Mouse (Mus musculus): Measurements from ENCODE around the gene Iqcf4. TPM values are rescaled to one million over a fixed set of nuclear protein-coding genes. Genes with fewer than 3 reads are reported as not detected.

Iqcf4 gene
- polyA plus RNA-seq, 1 experiment: not detected

DNA sequence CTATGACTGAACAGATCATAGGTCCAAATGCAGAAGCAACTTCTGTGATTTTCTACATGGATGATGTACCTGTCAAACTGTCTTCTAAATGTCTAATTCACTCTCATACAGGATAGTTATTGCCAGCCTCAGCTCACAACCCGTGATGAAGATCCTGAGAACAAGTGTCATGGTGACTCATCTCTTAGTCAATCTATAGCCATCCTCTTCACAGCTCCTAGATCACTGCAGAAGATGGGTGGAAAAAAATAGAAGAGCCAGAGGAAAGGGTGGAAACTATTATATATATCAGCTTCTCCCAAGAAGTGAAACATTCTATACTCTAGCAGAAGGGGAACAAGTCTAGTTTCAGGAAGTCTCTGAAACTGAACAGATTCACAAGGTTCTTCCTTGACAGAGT is 11.8 kb upstream of the Iqcf4 start:
- H3K36me3 ChIP-seq (replicated peaks; ENCODE audit: low read length): no peaks in the 10 kb centered on the region
- H3K4me1 ChIP-seq: no peaks in the 10 kb centered on the region
- H3K4me3 ChIP-seq (replicated peaks): no peak overlapping the region
- peaks cover 48% of the 10 kb centered on the region for H3K27me3 ChIP-seq (replicated peaks)
- TF ChIP-seq FLI1 (IDR thresholded peaks at IDR 0.05; ENCODE audit: low read length) (no peak), GATA1 (IDR thresholded peaks at IDR 0.05; ENCODE audit: borderline replicate concordance, low read length) (no peak)
- H3K9me3 ChIP-seq: peaks cover 48% of the 10 kb centered on the region

DNA sequence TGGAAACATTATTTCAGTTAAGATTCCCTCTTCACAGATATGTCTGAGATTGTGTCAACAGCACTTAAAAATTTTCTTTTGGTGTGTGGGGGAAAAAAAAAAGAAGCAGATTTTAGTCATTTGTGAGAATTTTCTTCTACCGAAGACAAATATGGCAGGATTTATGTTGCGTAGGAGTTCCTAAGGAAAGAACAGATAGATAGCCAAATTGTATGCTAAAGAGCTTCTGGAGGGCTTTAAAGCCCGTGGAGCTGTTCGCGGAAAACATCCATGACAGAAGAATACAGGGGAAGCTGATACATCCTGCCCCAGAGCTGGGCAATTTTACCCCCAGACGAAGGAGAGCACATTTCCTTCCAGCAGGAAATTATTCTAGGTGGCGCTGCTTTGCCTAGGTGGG is 9.2 kb upstream of the Iqcf4 start:
- no peaks in the 10 kb centered on the region for H3K36me3 ChIP-seq (replicated peaks; ENCODE audit: low read length)
- H3K27me3 ChIP-seq (replicated peaks): peaks cover 69% of the 10 kb centered on the region
- peaks cover 54% of the 10 kb centered on the region for H3K9me3 ChIP-seq

GRCm38 (mm10) chr9:106576112-106576511 is 5.3 kb upstream of the Iqcf4 start:
- no peak overlapping the region for H3K4me3 ChIP-seq (replicated peaks)
- H3K27me3 ChIP-seq (replicated peaks): peaks cover 76% of the 10 kb centered on the region
- H3K9me3 ChIP-seq: peaks cover 47% of the 10 kb centered on the region
- H3K36me3 ChIP-seq (replicated peaks; ENCODE audit: low read length): no peaks in the 10 kb centered on the region
- peaks cover 14% of the 10 kb centered on the region for H3K4me1 ChIP-seq
- TF ChIP-seq FLI1 (IDR thresholded peaks at IDR 0.05; ENCODE audit: low read length) (no peak), GATA1 (IDR thresholded peaks at IDR 0.05; ENCODE audit: borderline replicate concordance, low read length) (no peak)

More for the DNA sequence above, 9.2 kb upstream of the Iqcf4 start:
- H3K4me1 ChIP-seq: no peaks in the 10 kb centered on the region
- TF ChIP-seq FLI1 (IDR thresholded peaks at IDR 0.05; ENCODE audit: low read length) (no peak), GATA1 (IDR thresholded peaks at IDR 0.05; ENCODE audit: borderline replicate concordance, low read length) (no peak)
- no peak overlapping the region for H3K4me3 ChIP-seq (replicated peaks)

DNA sequence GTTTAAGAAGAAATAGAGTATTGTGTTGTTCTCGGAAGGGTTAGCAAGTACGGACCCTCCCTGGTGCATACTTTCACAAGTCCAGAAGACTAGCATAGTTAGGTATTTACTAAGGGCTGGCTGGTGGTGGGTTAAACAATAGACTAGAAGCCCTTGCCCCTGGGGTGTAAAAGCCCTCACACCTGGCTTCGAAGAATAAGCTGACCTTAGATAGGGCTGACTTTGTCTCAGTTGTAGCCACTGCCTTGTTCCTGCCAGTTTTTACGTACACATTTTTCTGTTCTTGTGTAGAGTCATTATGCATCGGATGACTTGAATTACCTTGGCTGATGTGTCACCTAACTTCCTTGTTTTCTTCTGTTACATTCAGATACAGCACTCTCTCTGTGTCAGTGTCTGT is 2.6 kb upstream of the Iqcf4 start:
- TF ChIP-seq GATA1 (IDR thresholded peaks at IDR 0.05; ENCODE audit: borderline replicate concordance, low read length): no peak
- TF ChIP-seq FLI1 (IDR thresholded peaks at IDR 0.05; ENCODE audit: low read length): no peak
- H3K4me1 ChIP-seq: peaks cover 14% of the 10 kb centered on the region
- H3K36me3 ChIP-seq (replicated peaks; ENCODE audit: low read length): no peaks in the 10 kb centered on the region
- H3K4me3 ChIP-seq (replicated peaks): no peak overlapping the region
- H3K9me3 ChIP-seq: peaks cover 24% of the 10 kb centered on the region
- H3K27me3 ChIP-seq (replicated peaks): peaks cover 77% of the 10 kb centered on the region

- peaks cover 77% of the 10 kb centered on the region for H3K27me3 ChIP-seq (replicated peaks)
- TF ChIP-seq FLI1 (IDR thresholded peaks at IDR 0.05; ENCODE audit: low read length) (no peak), GATA1 (IDR thresholded peaks at IDR 0.05; ENCODE audit: borderline replicate concordance, low read length) (no peak)
- peaks cover 14% of the 10 kb centered on the region for H3K4me1 ChIP-seq
- H3K4me3 ChIP-seq (replicated peaks): no peak overlapping the region
- no peaks in the 10 kb centered on the region for H3K36me3 ChIP-seq (replicated peaks; ENCODE audit: low read length)
- H3K9me3 ChIP-seq: peaks cover 13% of the 10 kb centered on the region
Measured at GRCm38 (mm10) chr9:106572186-106572585, 1.4 kb upstream of the Iqcf4 start.

- no peaks in the 10 kb centered on the region; the same call in 1 of the 2 replicates for H3K9me3 ChIP-seq
- TF ChIP-seq FLI1 (IDR thresholded peaks at IDR 0.05; ENCODE audit: low read length) (no peak), GATA1 (IDR thresholded peaks at IDR 0.05; ENCODE audit: borderline replicate concordance, low read length) (no peak)
- H3K27me3 ChIP-seq (replicated peaks): peaks cover 82% of the 10 kb centered on the region
Measured at GRCm38 (mm10) chr9:106566437-106566836, 4.4 kb downstream of the Iqcf4 start.

DNA sequence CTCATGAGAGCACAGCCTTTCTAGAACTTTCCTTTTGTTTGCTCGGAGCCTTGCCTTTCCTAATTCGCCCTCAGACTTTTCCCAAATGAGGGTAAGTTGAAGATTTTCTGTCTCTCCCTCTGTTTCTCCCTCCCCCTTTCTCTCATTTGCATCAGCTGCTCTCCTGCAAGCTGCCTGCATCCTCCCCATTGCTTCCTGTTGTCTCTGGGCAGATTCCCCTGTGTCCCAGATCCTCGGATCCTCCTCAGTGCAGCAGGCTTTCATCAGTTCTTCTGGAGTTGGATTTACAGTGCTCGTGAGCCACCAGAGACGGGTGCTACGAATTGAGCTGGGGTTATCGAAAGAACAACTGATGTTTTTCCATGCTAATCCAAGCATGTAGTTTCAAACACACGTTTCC is 6.8 kb downstream of the Iqcf4 start:
- Histone ChIP-seq H3K4me1 (peaks cover 5% of the 10 kb centered on the region), H3K4me3 (replicated peaks) (no peak overlapping the region), H3K9me3 (no peaks in the 10 kb centered on the region; the same call in 1 of the 2 replicates), H3K27me3 (replicated peaks) (peaks cover 74% of the 10 kb centered on the region), H3K36me3 (replicated peaks; ENCODE audit: low read length) (no peaks in the 10 kb centered on the region)
- TF ChIP-seq FLI1 (IDR thresholded peaks at IDR 0.05; ENCODE audit: low read length) (no peak), GATA1 (IDR thresholded peaks at IDR 0.05; ENCODE audit: borderline replicate concordance, low read length) (no peak)

More at GRCm38 (mm10) chr9:106566437-106566836, 4.4 kb downstream of the Iqcf4 start:
- Histone ChIP-seq H3K4me1 (peaks cover 5% of the 10 kb centered on the region), H3K4me3 (replicated peaks) (peak overlapping the region; percentile 64), H3K36me3 (replicated peaks; ENCODE audit: low read length) (no peaks in the 10 kb centered on the region)

DNA sequence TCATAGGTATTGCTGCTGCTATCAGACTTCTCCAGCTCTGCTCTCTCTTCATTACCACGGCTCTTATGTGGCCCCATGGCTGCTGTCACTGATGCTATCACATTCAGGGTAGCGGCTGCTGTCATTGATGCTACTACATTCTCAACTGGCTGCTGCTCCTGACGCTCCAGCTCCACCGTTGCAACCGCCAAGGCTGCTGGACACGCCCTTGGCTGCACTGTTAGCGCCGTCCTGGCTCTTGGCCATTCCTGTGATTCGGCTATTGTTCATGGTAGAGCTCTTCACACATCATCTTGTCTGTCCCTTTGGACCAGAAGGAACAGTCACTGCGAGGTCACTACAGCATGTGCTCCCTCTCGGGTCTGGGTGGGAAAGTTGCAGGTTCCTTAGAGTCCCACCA is 8.5 kb downstream of the Iqcf4 start:
- no peaks in the 10 kb centered on the region; the same call in 1 of the 2 replicates for H3K9me3 ChIP-seq
- no peaks in the 10 kb centered on the region for H3K36me3 ChIP-seq (replicated peaks; ENCODE audit: low read length)
- peaks cover 61% of the 10 kb centered on the region for H3K27me3 ChIP-seq (replicated peaks)
- TF ChIP-seq FLI1 (IDR thresholded peaks at IDR 0.05; ENCODE audit: low read length) (no peak), GATA1 (IDR thresholded peaks at IDR 0.05; ENCODE audit: borderline replicate concordance, low read length) (no peak)
- peaks cover 5% of the 10 kb centered on the region for H3K4me1 ChIP-seq
- H3K4me3 ChIP-seq (replicated peaks): no peak overlapping the region

GRCm38 (mm10) chr9:106561531-106561930 is 9.3 kb downstream of the Iqcf4 start, which contains the start of gene Iqcf3:
TSS of gene Iqcf3 (minus strand) at chr9:106561631.
- Histone ChIP-seq H3K27me3 (replicated peaks) (peaks cover 55% of the 10 kb centered on the region), H3K9me3 (no peaks in the 10 kb centered on the region; the same call in 1 of the 2 replicates), H3K4me1 (peaks cover 3% of the 10 kb centered on the region), H3K36me3 (replicated peaks; ENCODE audit: low read length) (no peaks in the 10 kb centered on the region), H3K4me3 (replicated peaks) (no peak within 1 kb of the TSS)
- TF ChIP-seq FLI1 (IDR thresholded peaks at IDR 0.05; ENCODE audit: low read length) (no peak), GATA1 (IDR thresholded peaks at IDR 0.05; ENCODE audit: borderline replicate concordance, low read length) (no peak)

DNA sequence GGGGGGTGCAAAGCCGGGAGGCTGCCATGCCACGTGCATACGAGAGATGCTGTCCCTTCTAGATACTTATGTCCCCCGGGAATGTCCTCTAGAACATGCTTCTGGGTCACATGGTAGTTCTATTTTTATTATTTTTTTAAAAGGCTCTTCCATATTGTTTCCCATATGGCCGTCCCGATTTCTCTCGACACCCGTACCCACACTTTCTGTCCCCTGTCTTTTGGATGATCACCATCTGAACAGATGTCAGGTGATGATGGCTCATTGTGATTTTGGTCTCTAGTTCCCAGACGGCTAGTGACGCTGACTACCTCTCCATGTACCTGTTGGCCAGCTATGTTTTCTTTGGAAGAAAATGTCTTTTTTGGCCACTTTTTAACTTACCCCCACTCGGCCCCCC is 35.8 kb downstream of the Iqcf4 start:
- no peaks in the 10 kb centered on the region for H3K27me3 ChIP-seq (replicated peaks)
- peaks cover 8% of the 10 kb centered on the region for H3K9me3 ChIP-seq
- no peak for TF ChIP-seq GATA1 (IDR thresholded peaks at IDR 0.05; ENCODE audit: borderline replicate concordance, low read length)
- no peak for TF ChIP-seq FLI1 (IDR thresholded peaks at IDR 0.05; ENCODE audit: low read length)
- H3K36me3 ChIP-seq (replicated peaks; ENCODE audit: low read length): no peaks in the 10 kb centered on the region
- no peak overlapping the region for H3K4me3 ChIP-seq (replicated peaks)
- peaks cover 8% of the 10 kb centered on the region for H3K4me1 ChIP-seq

Data from megakaryocyte, embryonic 14.5 days (primary cell).